Mouse (Mus musculus): ENCODE results near the gene Spop. TPM values are rescaled to one million over a fixed set of nuclear protein-coding genes. Genes with fewer than 3 reads are reported as not detected.
A peak's percentile ranks its signal among the peaks of the same experiment; 100 is the strongest.
"Not testable (repeated sequence)": the region's sequence is repeated elsewhere in the genome, so short reads cannot be mapped to it uniquely, and the experiment has no call there.

Gene Spop
- polyA plus RNA-seq, 1 experiment = 124 TPM

- DNase-seq (ENCODE audit: extremely low spot score in 1 of 2, low spot score in 1 of 2) = no peak
These were observed 23.5 kb upstream of the Spop start for GRCm38 (mm10) chr11:95390420-95390819.

GRCm38 (mm10) chr11:95391201-95391600 is 22.7 kb upstream of the Spop start:
- DNase-seq (ENCODE audit: extremely low spot score in 1 of 2, low spot score in 1 of 2) = no peak

- no peak for DNase-seq (ENCODE audit: extremely low spot score in 1 of 2, low spot score in 1 of 2)
These were observed 22.1 kb upstream of the Spop start for GRCm38 (mm10) chr11:95391743-95392142.

GRCm38 (mm10) chr11:95392223-95392667 is 21.6 kb upstream of the Spop start:
- peak in 1 of 2 experiments; percentile 73 for DNase-seq (ENCODE audit: extremely low spot score in 1 of 2, low spot score in 1 of 2)

- no peak for DNase-seq (ENCODE audit: extremely low spot score in 1 of 2, low spot score in 1 of 2)
These were observed 21.0 kb upstream of the Spop start for GRCm38 (mm10) chr11:95392708-95393499.

- no peak for DNase-seq (ENCODE audit: extremely low spot score in 1 of 2, low spot score in 1 of 2)
These were observed 20.4 kb upstream of the Spop start for GRCm38 (mm10) chr11:95393500-95393816.

- DNase-seq (ENCODE audit: extremely low spot score in 1 of 2, low spot score in 1 of 2) = no peak
These were observed 19.8 kb upstream of the Spop start for GRCm38 (mm10) chr11:95394112-95394511.

GRCm38 (mm10) chr11:95396548-95396947 is 17.3 kb upstream of the Spop start:
- DNase-seq (ENCODE audit: extremely low spot score in 1 of 2, low spot score in 1 of 2) = no peak

- peak; percentile 40 to 91 for DNase-seq (ENCODE audit: extremely low spot score in 1 of 2, low spot score in 1 of 2)
These were observed 15.7 kb upstream of the Spop start for GRCm38 (mm10) chr11:95397843-95398835.

GRCm38 (mm10) chr11:95399520-95400020 is 14.3 kb upstream of the Spop start:
- peak in 1 of 2 experiments; percentile 46 for DNase-seq (ENCODE audit: extremely low spot score in 1 of 2, low spot score in 1 of 2)

GRCm38 (mm10) chr11:95401568-95401967 is 12.3 kb upstream of the Spop start:
- DNase-seq (ENCODE audit: extremely low spot score in 1 of 2, low spot score in 1 of 2) = no peak

GRCm38 (mm10) chr11:95402196-95402595 is 11.7 kb upstream of the Spop start:
- DNase-seq (ENCODE audit: extremely low spot score in 1 of 2, low spot score in 1 of 2) = no peak

GRCm38 (mm10) chr11:95402658-95403101 is 11.2 kb upstream of the Spop start:
- no peak for DNase-seq (ENCODE audit: extremely low spot score in 1 of 2, low spot score in 1 of 2)

- no peak for DNase-seq (ENCODE audit: extremely low spot score in 1 of 2, low spot score in 1 of 2)
These were observed 10.2 kb upstream of the Spop start for GRCm38 (mm10) chr11:95403382-95404340.

GRCm38 (mm10) chr11:95405771-95406170 is 8.1 kb upstream of the Spop start:
- no peak for DNase-seq (ENCODE audit: extremely low spot score in 1 of 2, low spot score in 1 of 2)

- DNase-seq (ENCODE audit: extremely low spot score in 1 of 2, low spot score in 1 of 2) = not testable (repeated sequence)
These were observed 7.5 kb upstream of the Spop start for GRCm38 (mm10) chr11:95406398-95406797.

- DNase-seq (ENCODE audit: extremely low spot score in 1 of 2, low spot score in 1 of 2) = no peak
These were observed 4.3 kb upstream of the Spop start for GRCm38 (mm10) chr11:95409450-95410112.

GRCm38 (mm10) chr11:95411453-95412013 is 2.3 kb upstream of the Spop start:
- DNase-seq (ENCODE audit: extremely low spot score in 1 of 2, low spot score in 1 of 2) = no peak

- DNase-seq (ENCODE audit: extremely low spot score in 1 of 2, low spot score in 1 of 2) = no peak
These were observed 1.3 kb upstream of the Spop start for GRCm38 (mm10) chr11:95412615-95413014.

Measured in frontal cortex, adult 2 months (tissue).